Mouse (Mus musculus) kidney, adult 2 months (tissue): ENCODE measurements around the gene Eif2d. TPM values are rescaled to one million over a fixed set of nuclear protein-coding genes. Genes with fewer than 3 reads are reported as not detected.

ENCODE experiments used
- DNase-seq: peaks from one replicate; pipeline ENCODE4 v3.0.0; 2021
- H3K27ac ChIP-seq: fragments of 200-500 bp; 2 replicates; pipeline ENCODE4 v1.5.1; 2012; ENCODE audit warnings: low read depth, low read length, control low read depth, inconsistent platforms; ENCODE audit not compliant: insufficient read depth
- H3K27me3 ChIP-seq: fragments of 200-500 bp; replicated peaks from 2 replicates; pipeline ENCODE4 v1.6.1; 2012; ENCODE audit warnings: mild to moderate bottlenecking, moderate library complexity, low read length, inconsistent platforms; ENCODE audit not compliant: control insufficient read depth, insufficient read depth
- H3K36me3 ChIP-seq: fragments of 200-500 bp; 2 replicates; pipeline ENCODE4 v1.6.1; 2012; ENCODE audit warnings: mild to moderate bottlenecking, moderate library complexity, low read length, inconsistent platforms; ENCODE audit not compliant: control insufficient read depth, insufficient read depth
- H3K4me1 ChIP-seq: fragments of 200-500 bp; 2 replicates; pipeline ENCODE4 v1.6.1; 2011; ENCODE audit warnings: low read length; ENCODE audit not compliant: control insufficient read depth, insufficient read depth
- H3K4me3 ChIP-seq: fragments of 200-500 bp; 2 replicates; pipeline ENCODE4 v1.5.1; 2011; ENCODE audit warnings: mild to moderate bottlenecking, low read depth, low read length, control low read depth; ENCODE audit not compliant: insufficient read depth
- CTCF ChIP-seq: fragments of 200-500 bp; conservative IDR thresholded peaks from 2 replicates; pipeline ENCODE4 v1.5.1; 2011; ENCODE audit warnings: low read depth, mild to moderate bottlenecking, control low read depth, low read length, moderate library complexity, mixed read lengths; ENCODE audit not compliant: insufficient read depth, insufficient read length
- POLR2A ChIP-seq: fragments of 200-500 bp; IDR thresholded peaks from one replicate; pipeline ENCODE4 v1.6.1; 2011; ENCODE audit warnings: low read depth, low read length, control low read depth
- WGBS: fragments of 180-500 bp; shearing (Covaris S2); methylation state at CpG from one replicate; pipeline ENCODE4 v1.1.7; 2018; 5-methylcytosine and 5-hydroxymethylcytosine counted together
- polyA plus RNA-seq: library from polyadenylated mRNA; depleted of rRNA; stranded (reverse); fragments of >200 nt; gene quantifications from 2 replicates; pipeline ENCODE4 v1.2.3, GENCODE M21; 2012; rRNA removed

The Eif2d gene
- polyA plus RNA-seq = 32.1 and 35.5 TPM in 2 replicates

DNA sequence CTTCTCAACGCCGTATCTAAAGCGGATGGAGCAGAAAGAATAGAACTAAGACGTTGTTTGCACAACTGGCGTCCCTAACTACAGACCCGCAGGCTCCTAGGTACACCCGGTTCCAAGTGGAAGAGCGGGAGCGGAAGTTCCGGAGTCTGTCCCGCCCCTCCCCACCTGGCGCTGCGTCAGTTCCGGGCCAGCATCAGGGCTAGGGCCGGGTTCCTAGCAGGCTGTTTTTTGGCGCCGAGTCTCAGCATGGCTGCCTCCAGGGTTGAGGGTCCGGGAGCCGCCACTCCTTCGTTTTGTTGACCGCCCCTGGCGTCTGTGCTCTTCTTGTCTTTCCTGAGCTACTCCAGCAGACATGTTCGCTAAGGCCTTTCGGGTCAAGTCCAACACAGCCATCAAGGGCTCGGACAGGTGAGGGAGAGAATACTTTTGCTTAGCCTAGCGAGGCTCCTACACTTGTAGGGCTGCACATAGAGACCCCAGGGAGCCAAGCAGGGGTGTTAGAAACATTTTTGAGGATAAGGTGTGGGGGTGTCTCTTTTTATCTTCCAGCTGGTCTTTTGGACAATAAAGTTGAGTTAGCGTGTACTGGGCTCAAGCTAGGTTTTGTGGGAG, at the start of gene Eif2d:
Gene Eif2d (plus strand): TSS at position 164 of the 612 bp plus-strand sequence.
- peak; percentile 92 for DNase-seq
- no peak for TF ChIP-seq CTCF
- peak; percentile 51 for TF ChIP-seq POLR2A
- peak within 1 kb of the TSS; percentile 85 for H3K4me3 ChIP-seq
- peaks cover 5% of the 10 kb centered on the region; the same call in 1 of the 2 replicates for H3K4me1 ChIP-seq
- no peaks in the 10 kb centered on the region for H3K36me3 ChIP-seq
- H3K27ac ChIP-seq = peak within 1 kb of the TSS; percentile 29; the same call in 1 of the 2 replicates
- H3K27me3 ChIP-seq = no peaks in the 10 kb centered on the region
- WGBS = under 1% methylated on average over 27 of the region's 27 CpGs

DNA sequence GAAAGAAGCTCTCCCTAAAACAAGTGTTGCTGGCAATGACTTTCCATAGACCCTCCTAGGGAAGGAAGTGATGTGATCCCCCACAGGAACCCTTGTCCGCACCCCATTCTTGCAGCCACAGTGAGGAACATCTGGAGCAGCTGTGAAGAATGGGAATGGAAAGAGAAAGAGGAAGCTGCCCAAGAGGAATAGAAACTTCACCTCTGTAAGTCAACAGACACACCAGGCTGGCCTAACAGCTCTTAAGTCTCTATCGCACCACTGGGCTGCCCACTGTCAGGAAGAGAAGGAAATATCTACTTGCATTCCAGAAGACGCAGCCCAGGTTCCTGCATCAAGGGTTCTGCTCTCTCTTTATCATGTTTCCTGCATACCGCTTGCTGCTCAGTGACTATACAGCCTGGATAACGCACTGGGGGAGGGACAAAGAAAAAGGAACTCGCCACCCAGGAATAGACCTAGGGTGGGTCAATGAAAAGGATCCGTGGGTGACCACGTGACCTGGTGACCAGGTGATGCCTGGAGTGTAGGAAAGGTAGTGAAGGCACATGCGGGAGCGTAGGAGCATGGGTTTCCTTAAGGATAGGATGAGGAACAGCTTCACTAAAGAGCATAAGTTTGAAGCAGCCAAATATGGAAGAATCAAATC, 49.1 kb upstream of the Eif2d start:
- WGBS = 76% methylated on average over 10 of the region's 10 CpGs
- H3K27me3 ChIP-seq = no peaks in the 10 kb centered on the region
- H3K4me1 ChIP-seq = no peaks in the 10 kb centered on the region; the same call in 1 of the 2 replicates
- no peak overlapping the region for H3K27ac ChIP-seq
- no peak for DNase-seq
- TF ChIP-seq POLR2A = no peak
- TF ChIP-seq CTCF = no peak
- H3K36me3 ChIP-seq = no peaks in the 10 kb centered on the region
- H3K4me3 ChIP-seq = no peak overlapping the region

DNA sequence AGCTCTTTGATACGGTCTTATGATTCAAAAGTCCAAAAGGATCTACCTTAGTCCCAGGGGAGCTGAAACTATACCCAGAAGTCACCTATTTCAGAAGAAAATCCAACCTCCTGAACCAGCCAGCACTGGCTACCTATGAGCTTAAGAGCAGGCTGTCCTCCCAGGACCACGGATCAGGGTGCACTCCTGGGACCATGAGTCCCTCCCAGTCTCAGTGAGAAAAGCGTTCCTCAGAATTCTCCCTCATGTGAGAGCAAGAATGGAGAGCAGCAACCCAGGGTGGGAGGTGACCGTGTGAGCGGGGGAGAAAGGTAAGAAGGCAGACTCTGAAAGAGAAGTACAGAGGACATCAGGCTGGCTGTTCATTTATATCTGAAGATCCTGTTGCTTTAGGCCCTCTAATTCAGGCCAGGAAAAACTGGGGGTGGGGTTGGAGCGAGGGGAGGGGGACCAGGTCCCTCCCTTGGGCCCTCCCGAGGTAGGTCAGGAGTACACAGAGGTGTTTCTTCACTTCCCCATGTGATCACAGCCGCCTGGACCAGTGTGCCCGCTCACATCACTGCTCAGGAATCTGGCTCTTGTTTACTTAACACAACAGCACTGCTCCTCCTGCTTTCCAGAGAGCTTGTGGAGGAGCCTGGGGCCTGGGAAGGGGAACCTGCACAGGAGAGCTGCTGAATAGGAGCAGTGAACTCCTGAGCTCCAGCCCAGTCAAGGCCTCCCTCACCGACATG, 45.2 kb upstream of the Eif2d start:
- H3K4me3 ChIP-seq = no peak overlapping the region
- H3K27me3 ChIP-seq = no peaks in the 10 kb centered on the region
- 52% methylated on average over 10 of the region's 10 CpGs for WGBS
- DNase-seq = peak; percentile 74
- H3K4me1 ChIP-seq = peaks cover 1% of the 10 kb centered on the region
- peak overlapping the region; percentile 54; the same call in 1 of the 2 replicates for H3K27ac ChIP-seq
- H3K36me3 ChIP-seq = no peaks in the 10 kb centered on the region
- no peak for TF ChIP-seq CTCF
- TF ChIP-seq POLR2A = no peak

DNA sequence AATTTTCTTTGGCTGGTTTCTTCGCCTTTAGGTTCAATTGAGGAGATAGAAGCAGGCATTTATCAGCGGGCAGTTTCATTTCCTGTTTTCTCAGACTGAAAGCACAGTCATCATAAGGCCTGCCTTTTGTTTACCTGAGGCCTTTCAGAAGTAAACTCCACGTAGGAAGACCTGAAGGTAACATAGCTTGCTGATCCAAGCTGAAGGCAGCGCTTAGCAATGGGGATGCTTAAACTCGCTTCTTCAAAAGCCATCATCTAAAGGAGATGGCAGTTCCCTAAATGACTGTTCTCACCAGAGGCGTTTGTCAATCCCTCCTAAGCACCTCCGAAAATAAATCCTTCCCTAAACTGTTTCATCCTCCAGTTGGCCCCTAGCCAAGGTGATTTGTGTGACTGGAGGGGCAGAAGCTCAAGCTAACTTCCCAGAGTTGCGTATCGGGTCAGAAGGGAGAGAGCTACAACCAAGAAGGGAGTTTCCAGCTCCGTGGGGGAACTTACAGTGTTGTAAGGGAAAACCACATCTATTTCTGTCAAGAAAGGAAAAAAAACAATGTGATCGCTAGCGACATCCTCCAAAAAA, 42.4 kb upstream of the Eif2d start:
- 64% methylated on average over 12 of the region's 12 CpGs for WGBS

DNA sequence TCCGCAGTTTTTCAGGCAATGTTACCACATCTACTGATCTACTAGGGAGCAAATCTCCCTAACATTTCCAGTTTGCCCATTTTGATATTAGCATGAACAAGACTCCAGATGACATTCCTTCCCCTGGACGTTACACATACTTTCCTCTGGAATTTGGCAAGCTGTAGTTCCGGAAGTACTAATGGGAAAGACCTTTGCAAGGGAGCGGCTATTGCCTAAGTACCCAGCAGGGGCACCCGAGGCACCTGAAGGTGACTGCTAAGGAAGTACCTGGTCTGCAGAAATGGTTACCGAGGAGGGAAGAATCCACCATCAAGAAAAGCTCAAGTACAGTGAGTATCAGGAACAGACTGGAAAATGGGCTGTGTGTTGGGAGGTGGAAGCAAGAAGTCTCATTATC, 40.4 kb upstream of the Eif2d start:
- Histone ChIP-seq H3K27me3 (no peaks in the 10 kb centered on the region), H3K4me3 (no peak overlapping the region), H3K4me1 (peaks cover 4% of the 10 kb centered on the region), H3K36me3 (no peaks in the 10 kb centered on the region), H3K27ac (no peak overlapping the region; the same call in 1 of the 2 replicates)
- TF ChIP-seq CTCF (no peak; the same call in 1 of the 2 replicates), POLR2A (no peak)
- DNase-seq = peak; percentile 84
- WGBS = 20% methylated on average over 6 of the region's 6 CpGs

More for the DNA sequence above, 42.4 kb upstream of the Eif2d start:
- DNase-seq = peak; percentile 37
- no peak for TF ChIP-seq CTCF
- no peak for TF ChIP-seq POLR2A
- Histone ChIP-seq H3K27ac (no peak overlapping the region), H3K4me3 (no peak overlapping the region), H3K36me3 (no peaks in the 10 kb centered on the region), H3K4me1 (peaks cover 4% of the 10 kb centered on the region), H3K27me3 (no peaks in the 10 kb centered on the region)

DNA sequence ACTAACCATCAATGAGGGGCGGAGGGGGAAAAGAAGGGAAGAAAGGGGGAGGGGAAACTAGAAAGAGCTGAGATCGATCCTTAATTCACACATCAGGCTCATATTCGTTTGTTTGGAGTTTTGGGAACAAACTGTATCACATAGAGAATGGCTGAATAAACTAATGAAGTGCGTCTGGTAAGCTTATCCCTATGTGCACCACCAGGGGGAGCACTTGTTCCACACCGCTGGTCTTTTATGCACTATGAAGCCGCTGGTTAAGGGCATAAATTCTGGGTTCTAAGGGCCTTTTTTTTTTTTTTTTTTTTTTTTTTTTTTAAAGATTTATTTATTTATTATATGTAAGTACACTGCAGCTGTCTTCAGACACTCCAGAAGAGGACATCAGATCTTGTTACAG, 37.0 kb upstream of the Eif2d start:
- no peaks in the 10 kb centered on the region for H3K36me3 ChIP-seq

DNA sequence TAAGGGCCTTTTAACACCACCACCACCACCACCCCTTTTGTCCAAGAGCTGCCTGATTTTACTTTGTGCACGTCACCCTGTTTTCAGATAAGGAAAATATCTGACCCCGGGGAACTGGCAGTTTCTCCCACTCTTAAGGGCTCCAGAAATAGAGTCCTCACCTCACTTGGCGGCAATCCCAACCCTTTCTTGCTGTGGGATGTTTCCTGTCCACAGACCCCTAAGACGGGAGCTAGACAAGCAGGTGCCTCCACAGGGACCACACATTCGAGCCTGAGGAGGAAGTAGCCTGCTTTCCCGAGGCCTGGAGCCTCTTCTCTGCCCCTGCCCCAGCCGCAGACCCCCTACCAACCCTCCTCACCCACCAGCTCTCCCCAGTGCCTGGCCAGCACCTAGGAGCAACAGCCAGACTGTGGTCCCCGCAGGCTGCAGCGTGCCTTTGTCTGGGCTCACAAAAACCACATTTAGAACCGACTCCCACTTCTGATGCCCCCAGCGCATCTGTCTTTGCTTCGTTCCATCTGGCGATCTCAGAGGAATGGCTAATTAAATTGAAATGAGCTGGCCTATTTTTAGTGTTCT, 36.5 kb upstream of the Eif2d start:
- TF ChIP-seq POLR2A = no peak
- TF ChIP-seq CTCF = no peak
- DNase-seq = no peak
- Histone ChIP-seq H3K36me3 (no peaks in the 10 kb centered on the region), H3K27me3 (no peaks in the 10 kb centered on the region), H3K4me3 (no peak overlapping the region), H3K27ac (no peak overlapping the region), H3K4me1 (peaks cover 4% of the 10 kb centered on the region)
- WGBS = 66% methylated on average over 13 of the region's 13 CpGs

More for the DNA sequence above, 37.0 kb upstream of the Eif2d start:
- Histone ChIP-seq H3K27me3 (no peaks in the 10 kb centered on the region), H3K4me3 (no peak overlapping the region), H3K27ac (no peak overlapping the region), H3K4me1 (peaks cover 4% of the 10 kb centered on the region)
- peak; percentile 89 for TF ChIP-seq CTCF
- TF ChIP-seq POLR2A = no peak
- 7% methylated on average over 6 of the region's 6 CpGs for WGBS
- peak; percentile 71 for DNase-seq
